Mouse (Mus musculus) hindbrain, postnatal 0 days (tissue): Measurements from ENCODE around the gene Il15ra. TPM values are rescaled to one million over a fixed set of nuclear protein-coding genes. Genes with fewer than 3 reads are reported as not detected.

ENCODE experiments used
- ATAC-seq: fragments of 200-750 bp; cut with Nextera tagmentation; 2 replicates; pipeline ENCODE4 v1.8.0; 2017; ENCODE audit warnings: mild to moderate bottlenecking, moderate TSS enrichment, moderate library complexity
- DNase-seq: peaks from one replicate; pipeline ENCODE4 v3.0.0-alpha.2; 2015; ENCODE audit warnings: low spot score
- H3K27ac ChIP-seq: fragments of 300-500 bp; sonication (generic); 2 replicates; pipeline ENCODE4 v1.5.1; 2014; ENCODE audit warnings: mild to moderate bottlenecking
- H3K27me3 ChIP-seq: fragments of 300-500 bp; sonication (generic); 2 replicates; pipeline ENCODE4 v1.6.1; 2014; ENCODE audit warnings: low read length, mixed read lengths; ENCODE audit not compliant: insufficient read depth
- H3K36me3 ChIP-seq: fragments of 300-500 bp; sonication (generic); 2 replicates; pipeline ENCODE4 v1.6.1; 2014; ENCODE audit warnings: low read length, mixed read lengths; ENCODE audit not compliant: insufficient read depth
- H3K4me1 ChIP-seq: fragments of 300-500 bp; sonication (generic); 2 replicates; pipeline ENCODE4 v1.6.1; 2014; ENCODE audit warnings: antibody characterized with exemption, low read length, mixed read lengths; ENCODE audit not compliant: insufficient read depth
- H3K4me2 ChIP-seq: fragments of 300-500 bp; sonication (generic); 2 replicates; pipeline ENCODE4 v1.6.1; 2014; ENCODE audit warnings: low read depth, mild to moderate bottlenecking, low read length, moderate library complexity, mixed read lengths
- H3K4me3 ChIP-seq: fragments of 300-500 bp; sonication (generic); 2 replicates; pipeline ENCODE4 v1.5.1; 2014; ENCODE audit warnings: low read length
- H3K9ac ChIP-seq: fragments of 300-500 bp; sonication (generic); replicated peaks from 2 replicates; pipeline ENCODE4 v1.6.1; 2014; ENCODE audit warnings: mild to moderate bottlenecking, low read length, moderate library complexity, mixed read lengths
- H3K9me3 ChIP-seq: fragments of 300-500 bp; sonication (generic); 2 replicates; pipeline ENCODE4 v1.6.1; 2016; ENCODE audit warnings: low read length, mixed read lengths
- CTCF ChIP-seq: IDR thresholded peaks from 2 replicates; pipeline ENCODE4 v1.5.1; 2016; ENCODE audit warnings: antibody characterized with exemption, control low read depth, low read depth
- WGBS: fragments of 180-500 bp; shearing (Covaris S2); extraction: QIAGEN DNeasy Blood & Tissue Kit; methylation state at CpG from one replicate; pipeline ENCODE4 v1.1.7; 2014; 5-methylcytosine and 5-hydroxymethylcytosine counted together
- polyA plus RNA-seq: library from polyadenylated mRNA; unstranded; fragments of >200 nt; fragmentation: Nextera tagmentation; extraction: Ambion mirVana; gene quantifications from 2 replicates; pipeline ENCODE4 v1.2.1, GENCODE M21; 2015
- total RNA-seq: library from RNA; depleted of rRNA; stranded (reverse); fragments of >200 nt; gene quantifications from 2 replicates; pipeline ENCODE4 v1.2.3, GENCODE M21; 2014; rRNA removed

Il15ra gene
- 0.47 and 1.1 TPM in 2 replicates for total RNA-seq
- polyA plus RNA-seq: 2.0 and 2.5 TPM in 2 replicates

- H3K27ac ChIP-seq: no peak within 1 kb of the TSS; the same call in 1 of the 2 replicates
- H3K27me3 ChIP-seq: peaks cover 7% of the 10 kb centered on the region; the same call in 1 of the 2 replicates
- no peak; the same call in 1 of the 2 replicates for TF ChIP-seq CTCF
- H3K4me3 ChIP-seq: peak within 1 kb of the TSS; percentile 58
- H3K9ac ChIP-seq: peak within 1 kb of the TSS; percentile 47
- no peaks in the 10 kb centered on the region for H3K9me3 ChIP-seq
- peak within 1 kb of the TSS; percentile 98 for H3K4me2 ChIP-seq
- 0% methylated on average over 37 of the region's 37 CpGs for WGBS
- DNase-seq (peak; percentile 61), ATAC-seq (peak; percentile 77)
- H3K36me3 ChIP-seq: no peaks in the 10 kb centered on the region
- peaks cover 12% of the 10 kb centered on the region for H3K4me1 ChIP-seq
These were observed at the start of gene Il15ra for GRCm38 (mm10) chr2:11705201-11706025. TSS of gene Il15ra (plus strand) at chr2:11705290.

- H3K4me3 ChIP-seq: no peak overlapping the region
- H3K36me3 ChIP-seq: no peaks in the 10 kb centered on the region
- WGBS: 97% methylated on average over 2 of the region's 2 CpGs
- H3K9me3 ChIP-seq: no peaks in the 10 kb centered on the region
- no peak overlapping the region for H3K4me2 ChIP-seq
- ATAC-seq (no peak), DNase-seq (no peak)
- TF ChIP-seq CTCF: no peak
- no peaks in the 10 kb centered on the region for H3K4me1 ChIP-seq
- no peak overlapping the region for H3K27ac ChIP-seq
- no peaks in the 10 kb centered on the region for H3K27me3 ChIP-seq
- no peak overlapping the region for H3K9ac ChIP-seq
These were observed 47.5 kb upstream of the Il15ra start for GRCm38 (mm10) chr2:11657581-11657980.

- H3K9ac ChIP-seq: no peak overlapping the region
- no peak overlapping the region for H3K4me3 ChIP-seq
- no peak overlapping the region for H3K27ac ChIP-seq
- ATAC-seq: peak; percentile 73; the same call in 1 of the 2 replicates
- DNase-seq: peak; percentile 9
- no peaks in the 10 kb centered on the region for H3K4me1 ChIP-seq
- no peak overlapping the region for H3K4me2 ChIP-seq
- no peak for TF ChIP-seq CTCF
- H3K9me3 ChIP-seq: no peaks in the 10 kb centered on the region
- WGBS: 34% methylated on average over 2 of the region's 2 CpGs
- no peaks in the 10 kb centered on the region for H3K27me3 ChIP-seq
- H3K36me3 ChIP-seq: no peaks in the 10 kb centered on the region
These were observed 45.8 kb upstream of the Il15ra start for GRCm38 (mm10) chr2:11659263-11659662.

- H3K27me3 ChIP-seq: no peaks in the 10 kb centered on the region
- WGBS: 83% methylated on average over 6 of the region's 6 CpGs
- TF ChIP-seq CTCF: no peak
These were observed 42.8 kb upstream of the Il15ra start for GRCm38 (mm10) chr2:11662143-11662906.

GRCm38 (mm10) chr2:11662907-11663230 lies 42.2 kb upstream of the Il15ra start:
- no peak for ATAC-seq
- H3K4me2 ChIP-seq: no peak overlapping the region
- DNase-seq: no peak
- TF ChIP-seq CTCF: no peak
- no peaks in the 10 kb centered on the region for H3K36me3 ChIP-seq
- no peak overlapping the region for H3K9ac ChIP-seq
- no peak overlapping the region for H3K27ac ChIP-seq
- H3K4me3 ChIP-seq: no peak overlapping the region
- no peaks in the 10 kb centered on the region for H3K9me3 ChIP-seq
- H3K4me1 ChIP-seq: no peaks in the 10 kb centered on the region
- H3K27me3 ChIP-seq: no peaks in the 10 kb centered on the region
- 93% methylated on average over 1 of the region's 1 CpGs for WGBS

More at GRCm38 (mm10) chr2:11662143-11662906, 42.8 kb upstream of the Il15ra start:
- Histone ChIP-seq H3K4me1 (no peaks in the 10 kb centered on the region), H3K4me2 (no peak overlapping the region), H3K9ac (no peak overlapping the region), H3K4me3 (no peak overlapping the region), H3K27ac (no peak overlapping the region), H3K9me3 (no peaks in the 10 kb centered on the region), H3K36me3 (no peaks in the 10 kb centered on the region)
- ATAC-seq: no peak
- DNase-seq: no peak

- peak; percentile 92 for DNase-seq
- 6% methylated on average over 10 of the region's 10 CpGs for WGBS
These were observed 41.1 kb upstream of the Il15ra start for GRCm38 (mm10) chr2:11663961-11664360.

More at GRCm38 (mm10) chr2:11663961-11664360, 41.1 kb upstream of the Il15ra start:
- peak; percentile 91 for TF ChIP-seq CTCF
- H3K4me1 ChIP-seq: no peaks in the 10 kb centered on the region
- H3K27me3 ChIP-seq: no peaks in the 10 kb centered on the region
- H3K4me3 ChIP-seq: peak overlapping the region; percentile 16
- peak; percentile 92 for ATAC-seq
- no peaks in the 10 kb centered on the region for H3K36me3 ChIP-seq
- no peak overlapping the region for H3K27ac ChIP-seq
- H3K9ac ChIP-seq: no peak overlapping the region
- H3K4me2 ChIP-seq: peak overlapping the region; percentile 52
- no peaks in the 10 kb centered on the region for H3K9me3 ChIP-seq
